Mouse (Mus musculus) layer of hippocampus, adult 9-10 months (tissue): ENCODE results near the gene Slx1b.
"Not testable (repeated sequence)": the region's sequence is repeated elsewhere in the genome, so short reads cannot be mapped to it uniquely, and the experiment has no call there.

ENCODE experiments used
- DNase-seq: peaks from one replicate; pipeline ENCODE4 v3.0.0; 2022; ENCODE audit warnings: low spot score

The Slx1b gene

GRCm38 (mm10) chr7:126676207-126676606 is 19.4 kb downstream of the Slx1b start, which contains the start of gene Sult1a1:
Gene Sult1a1 (minus strand): TSS chr7:126676432.
- DNase-seq = no peak

- DNase-seq = no peak
Measured at GRCm38 (mm10) chr7:126675104-126675503, 20.5 kb downstream of the Slx1b start.

GRCm38 (mm10) chr7:126672111-126672510 is 23.5 kb downstream of the Slx1b start:
- no peak for DNase-seq

GRCm38 (mm10) chr7:126670152-126670551 is 25.4 kb downstream of the Slx1b start:
- no peak for DNase-seq

- DNase-seq = no peak
Measured at GRCm38 (mm10) chr7:126668452-126668851, 27.1 kb downstream of the Slx1b start.

GRCm38 (mm10) chr7:126667495-126668090 is 28.0 kb downstream of the Slx1b start:
- no peak for DNase-seq

- DNase-seq = no peak
Measured at GRCm38 (mm10) chr7:126665269-126665668, 30.3 kb downstream of the Slx1b start.

- no peak for DNase-seq
Measured at GRCm38 (mm10) chr7:126663646-126664045, 31.9 kb downstream of the Slx1b start.

- no peak for DNase-seq
Measured at GRCm38 (mm10) chr7:126659771-126660170, 35.8 kb downstream of the Slx1b start.

GRCm38 (mm10) chr7:126657522-126657921 is 38.1 kb downstream of the Slx1b start:
- no peak for DNase-seq

- DNase-seq = no peak
Measured at GRCm38 (mm10) chr7:126655695-126656094, 39.9 kb downstream of the Slx1b start.

- DNase-seq = no peak
Measured at GRCm38 (mm10) chr7:126653991-126654390, 41.6 kb downstream of the Slx1b start.

- no peak for DNase-seq
Measured at GRCm38 (mm10) chr7:126650852-126651251, 44.7 kb downstream of the Slx1b start.

- peak; percentile 88 for DNase-seq
Measured at GRCm38 (mm10) chr7:126649231-126650051, 46.1 kb downstream of the Slx1b start, which contains the start of gene Sgf29. Gene Sgf29 (plus strand): TSS chr7:126649309.

GRCm38 (mm10) chr7:126648486-126648885 is 47.1 kb downstream of the Slx1b start:
- no peak for DNase-seq

- no peak for DNase-seq
Measured at GRCm38 (mm10) chr7:126645708-126646107, 49.9 kb downstream of the Slx1b start.

GRCm38 (mm10) chr7:126644914-126645313 is 50.7 kb downstream of the Slx1b start:
- DNase-seq = no peak

GRCm38 (mm10) chr7:126644345-126644744 is 51.2 kb downstream of the Slx1b start:
- DNase-seq = no peak

- DNase-seq = not testable (repeated sequence)
Measured at GRCm38 (mm10) chr7:126643244-126643617, 52.4 kb downstream of the Slx1b start.

- no peak for DNase-seq
Measured at GRCm38 (mm10) chr7:126642545-126643243, 52.9 kb downstream of the Slx1b start.
